Mouse (Mus musculus): ENCODE measurements at regions not wholly inside any gene's neighbourhood (a gene's known extent, or its start where the extent isn't known, plus 50 kb on each side); places are given as distances from the start of the nearest gene placed in this dataset.

- DNase-seq = no peak
Observed at GRCm38 (mm10) chr10:23610046-23610445, 177.0 kb downstream of the Rps12 start.

DNA sequence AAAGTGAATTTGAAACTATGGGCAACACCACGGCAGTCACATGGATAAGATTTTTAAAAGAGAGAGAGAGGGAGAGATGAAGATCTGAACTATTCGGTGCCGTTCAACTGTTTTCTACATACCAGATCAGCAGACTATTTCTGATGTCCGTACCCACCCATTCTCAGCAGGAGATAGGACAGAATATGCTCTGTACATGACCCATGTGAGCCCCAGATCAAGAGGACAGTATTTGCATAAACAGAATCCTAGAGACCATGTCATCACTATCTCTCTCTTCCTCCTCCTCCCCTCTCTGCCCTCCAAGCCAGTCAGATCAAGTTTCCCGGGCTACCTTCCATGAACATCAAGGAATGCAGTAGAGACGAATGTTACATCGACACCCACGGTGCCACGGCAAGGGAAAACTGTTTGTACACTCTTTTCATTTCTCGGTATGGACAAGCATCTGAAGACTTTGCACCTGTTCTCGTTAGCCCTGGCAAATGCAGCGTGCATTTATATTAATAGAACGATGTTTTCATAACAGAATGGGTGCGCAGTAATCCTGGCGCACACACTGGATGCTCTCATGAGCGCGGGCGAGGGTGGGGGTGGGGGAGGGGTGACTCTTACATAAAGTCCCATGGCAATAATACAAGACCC lies 177.7 kb downstream of the Rps12 start:
- DNase-seq = no peak

DNA sequence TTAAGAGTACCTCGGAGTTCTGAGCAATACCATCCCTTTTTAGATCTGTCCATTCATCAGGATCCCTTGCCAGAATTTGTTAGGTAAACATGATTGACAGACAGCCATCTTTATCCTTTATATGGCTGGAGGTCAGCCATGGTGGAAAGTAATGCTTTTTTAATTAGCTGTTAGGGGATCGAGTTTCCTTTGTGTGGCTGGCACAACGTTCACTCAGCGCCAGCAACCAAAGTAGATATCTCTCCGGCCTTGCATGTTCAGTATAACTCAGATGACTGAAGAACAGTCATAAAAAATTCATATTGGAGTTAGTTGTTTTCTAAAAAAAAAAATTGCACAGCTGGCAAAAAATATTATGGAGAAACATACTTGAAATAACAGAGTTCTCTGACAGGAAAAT lies 186.4 kb downstream of the Rps12 start:
- DNase-seq = no peak

DNA sequence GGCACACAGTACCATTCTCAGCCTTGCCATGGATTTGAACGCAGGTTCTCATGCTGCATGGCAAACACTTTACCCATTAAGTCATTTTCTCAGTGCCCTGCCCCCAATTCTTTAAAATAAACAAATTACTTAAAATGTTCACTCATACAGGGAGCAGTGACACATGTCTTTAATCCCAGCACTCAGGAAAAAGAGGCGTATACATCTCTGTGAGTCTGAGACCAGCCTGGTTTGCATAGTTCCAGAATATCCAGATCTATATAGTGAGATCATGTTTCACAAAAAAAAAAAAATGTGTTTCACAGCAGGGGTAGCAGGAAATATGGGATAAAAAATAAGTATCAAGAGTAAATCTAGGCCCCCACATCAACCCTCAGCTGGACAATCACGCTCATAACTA lies 191.5 kb downstream of the Rps12 start:
- no peak for DNase-seq

DNA sequence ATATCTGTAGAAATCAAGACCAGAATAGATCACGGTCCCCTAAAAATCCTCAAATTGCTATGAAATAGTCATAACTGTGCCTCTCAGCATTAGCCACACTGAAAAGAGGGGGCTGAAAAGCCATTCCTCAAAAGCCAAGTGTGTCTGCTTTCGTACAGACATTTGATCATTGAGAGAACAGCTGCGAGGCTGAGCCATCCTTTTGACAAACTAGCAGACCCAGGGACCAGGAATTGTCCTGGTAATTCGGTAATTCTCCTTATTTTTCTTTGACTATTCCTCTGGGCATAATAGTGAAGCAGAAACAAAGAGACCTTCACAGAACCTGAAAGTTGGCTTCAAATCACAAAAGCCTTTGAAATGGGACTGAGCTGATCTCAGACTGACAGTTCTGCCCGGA lies 206.8 kb downstream of the Rps12 start:
- no peak for DNase-seq

GRCm38 (mm10) chr10:23571013-23571412 lies 216.1 kb downstream of the Rps12 start:
- no peak for DNase-seq

- DNase-seq = no peak
Observed at GRCm38 (mm10) chr10:23569386-23569785, 217.7 kb downstream of the Rps12 start.

DNA sequence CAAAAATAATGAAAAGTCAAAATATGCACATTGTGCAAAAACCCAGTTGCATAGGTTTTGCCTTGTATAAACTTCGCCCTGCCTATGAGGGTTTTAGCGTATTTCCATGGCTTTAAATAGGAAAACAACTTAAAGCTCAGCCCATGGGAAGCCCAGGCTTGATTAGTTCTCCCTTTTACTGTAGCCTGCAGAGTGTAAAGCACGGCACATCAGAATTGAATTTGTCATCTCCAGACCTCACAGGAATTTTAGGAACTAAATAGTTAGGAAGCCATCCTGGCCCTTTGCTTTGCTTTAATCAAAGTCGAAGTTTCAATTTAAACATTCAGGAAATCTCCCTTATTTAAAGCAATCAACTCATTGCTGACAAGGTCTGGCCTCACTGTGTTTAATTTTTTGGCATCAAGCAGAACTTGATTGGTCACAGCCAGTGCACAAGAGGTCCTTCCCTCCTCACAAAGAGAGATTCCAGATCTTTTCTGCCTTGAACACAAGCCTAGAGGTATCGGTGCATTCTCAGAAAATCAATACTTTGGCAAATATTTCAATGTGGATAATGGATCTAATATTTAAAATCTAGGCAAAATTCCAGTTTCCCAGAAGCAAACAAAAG lies 211.8 kb upstream of the Eya4 start:
- no peak for DNase-seq

DNA sequence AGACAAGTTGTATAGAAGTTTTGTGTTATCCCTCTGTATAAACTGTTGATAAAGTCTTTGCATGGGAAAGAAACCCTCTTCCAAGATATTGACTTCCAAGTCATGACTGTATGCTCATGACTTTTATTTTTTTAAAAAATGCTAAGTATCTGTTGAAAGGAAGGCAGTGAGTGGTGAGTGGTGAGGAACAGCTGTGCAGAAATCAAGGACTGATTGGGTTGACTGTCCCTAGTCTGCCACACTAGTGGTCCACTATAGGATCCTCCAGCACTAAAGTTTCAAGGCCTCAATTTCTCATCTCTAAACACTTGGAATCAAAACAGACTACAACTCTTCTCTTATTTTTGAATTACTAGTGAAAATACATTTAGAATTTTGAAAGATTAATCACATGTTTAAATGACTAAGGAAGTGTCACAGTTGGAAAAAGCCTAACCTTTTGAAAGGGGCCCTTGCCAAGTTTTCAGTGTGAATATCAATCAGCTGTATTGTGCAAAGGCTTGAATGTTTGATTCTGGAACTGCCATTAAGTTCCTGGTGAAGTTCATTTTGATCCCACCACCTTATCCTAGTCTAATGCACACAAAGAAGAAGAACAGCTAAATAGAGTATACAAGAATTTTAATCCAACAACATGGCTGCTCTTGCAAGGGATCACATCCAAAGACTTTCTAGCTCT lies 209.5 kb upstream of the Eya4 start:
- DNase-seq = no peak

- no peak for DNase-seq
Observed at GRCm38 (mm10) chr10:23557828-23558227, 207.2 kb upstream of the Eya4 start.

DNA sequence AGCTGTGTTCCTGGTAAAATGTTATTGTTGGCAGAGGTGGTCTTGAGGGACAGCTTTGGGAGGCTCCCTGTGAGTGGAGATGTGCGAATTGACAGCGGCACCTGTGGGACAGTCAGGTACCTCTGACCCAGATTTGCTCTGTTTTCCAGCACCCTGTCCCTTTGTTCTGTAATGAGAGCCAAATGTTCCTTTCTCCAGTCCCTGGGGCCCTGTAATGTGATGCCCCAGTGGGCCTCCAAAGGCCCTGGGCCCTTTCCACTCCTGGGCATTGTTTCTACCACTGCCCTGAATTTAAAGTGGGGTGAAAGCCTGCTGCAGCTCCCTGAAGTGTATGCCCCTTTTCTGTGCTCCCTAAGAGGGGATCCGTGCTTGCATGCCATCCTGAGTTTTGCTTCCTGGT lies 198.6 kb upstream of the Eya4 start:
- peak in 1 of 2 experiments; percentile 4 for DNase-seq

- no peak for DNase-seq
Observed at GRCm38 (mm10) chr10:23548322-23548721, 197.7 kb upstream of the Eya4 start.

GRCm38 (mm10) chr10:23542712-23543111 lies 192.1 kb upstream of the Eya4 start:
- DNase-seq = no peak

- no peak for DNase-seq
Observed at GRCm38 (mm10) chr10:23541914-23542313, 191.3 kb upstream of the Eya4 start.

DNA sequence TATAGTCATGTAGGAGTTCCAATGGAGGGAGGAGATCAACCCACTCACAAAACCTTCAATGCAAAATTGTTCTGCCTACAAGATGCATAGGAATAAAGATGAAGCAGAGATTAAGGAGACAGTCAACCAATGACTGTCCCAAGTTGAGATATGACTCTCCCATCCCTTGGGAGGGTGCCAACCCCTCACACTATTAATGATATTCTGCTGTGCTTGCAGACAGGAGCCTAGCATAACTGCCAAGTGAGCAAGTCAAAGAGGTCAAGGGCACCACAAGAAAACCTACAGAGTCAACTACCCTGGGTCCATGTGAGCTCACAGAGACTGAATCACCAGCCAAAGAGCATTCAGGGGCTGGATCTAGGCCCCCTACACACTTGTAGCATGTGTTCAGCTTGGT lies 184.1 kb upstream of the Eya4 start:
- no peak for DNase-seq

GRCm38 (mm10) chr10:23531964-23532758 lies 181.6 kb upstream of the Eya4 start:
- DNase-seq = no peak

- DNase-seq = no peak
Observed at GRCm38 (mm10) chr10:23530715-23531114, 180.1 kb upstream of the Eya4 start.

GRCm38 (mm10) chr10:23526796-23527195 lies 176.2 kb upstream of the Eya4 start:
- DNase-seq = no peak

- DNase-seq = no peak
Observed at GRCm38 (mm10) chr10:23522664-23523063, 172.1 kb upstream of the Eya4 start.

- DNase-seq = no peak
Observed at GRCm38 (mm10) chr10:23493647-23494046, 143.1 kb upstream of the Eya4 start.

GRCm38 (mm10) chr10:23492971-23493370 lies 142.4 kb upstream of the Eya4 start:
- no peak for DNase-seq

DNA sequence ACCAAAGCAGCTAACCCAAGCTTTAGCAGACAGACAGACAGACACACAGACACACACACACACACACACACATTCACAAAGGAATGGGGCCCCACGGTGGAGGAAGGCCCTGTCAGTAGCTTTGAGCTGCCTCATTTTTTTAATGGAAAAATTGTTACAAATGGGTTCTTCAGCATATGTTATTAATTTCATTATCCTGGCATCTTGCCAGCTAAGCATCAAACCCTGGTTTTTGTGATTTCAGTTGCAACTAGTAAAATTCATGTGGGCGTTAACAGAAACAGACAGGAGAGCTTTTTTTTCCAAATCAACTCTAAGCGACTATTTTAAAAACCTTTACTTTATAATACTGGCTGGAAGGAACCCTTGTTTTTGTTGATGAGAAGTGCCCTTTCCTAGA lies 138.4 kb upstream of the Eya4 start:
- DNase-seq = no peak

- DNase-seq = no peak
Observed at GRCm38 (mm10) chr10:23480474-23480873, 129.9 kb upstream of the Eya4 start.

- no peak for DNase-seq
Observed at GRCm38 (mm10) chr10:23478902-23479301, 128.3 kb upstream of the Eya4 start.

Data from kidney, postnatal 4 days (tissue).